Mouse (Mus musculus): ENCODE results near the gene Gjd3.

DNA sequence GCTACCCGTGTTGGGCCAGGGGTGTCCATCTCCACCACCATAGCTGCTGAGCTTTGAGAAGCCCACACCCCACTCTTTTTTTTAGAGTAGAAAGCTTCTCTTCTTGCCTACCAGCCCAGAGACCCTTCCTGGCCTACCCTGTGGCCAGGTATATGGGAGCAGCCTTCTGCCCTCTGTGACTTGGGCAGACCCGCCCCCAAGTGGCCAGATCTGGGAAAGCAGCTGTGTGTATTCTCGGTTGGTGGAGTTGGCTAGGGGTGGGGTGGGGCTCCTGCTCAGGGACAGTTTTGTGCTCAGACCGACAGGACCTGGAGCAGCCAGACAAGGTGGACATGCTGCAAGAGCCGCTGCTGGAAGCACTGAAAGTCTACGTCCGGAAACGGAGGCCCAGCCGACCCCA is 10.6 kb downstream of the Gjd3 start:
- TF ChIP-seq MAX (IDR thresholded peaks at IDR 0.05; ENCODE audit: low read depth) (no peak), E2F4 (IDR thresholded peaks at IDR 0.05; ENCODE audit: insufficient read depth) (no peak), POLR2A (IDR thresholded peaks at IDR 0.05; ENCODE audit: insufficient read length, low read depth) (no peak), CEBPB (IDR thresholded peaks at IDR 0.05; ENCODE audit: insufficient read depth, poor library complexity, severe bottlenecking) (no peak), POLR2AphosphoS2 (IDR thresholded peaks at IDR 0.05; ENCODE audit: insufficient read length, low read depth) (no peak)

All from myocyte (in vitro differentiated cells).